Mouse (Mus musculus) CH12.LX (cell line): Measurements from ENCODE around the gene Rcan1. TPM values are rescaled to one million over a fixed set of nuclear protein-coding genes. Genes with fewer than 3 reads are reported as not detected.

ENCODE experiments used
- DNase-seq: peaks from one replicate; pipeline ENCODE4 v3.0.0-alpha.2; 2013; ENCODE audit errors: extremely low read depth
- H3K27ac ChIP-seq: 2 replicates; pipeline ENCODE4 v1.5.1; 2012; ENCODE audit warnings: low read depth, mild to moderate bottlenecking, control low read depth, moderate library complexity; ENCODE audit not compliant: insufficient read depth
- H3K27me3 ChIP-seq: replicated peaks from 2 replicates; pipeline ENCODE3; 2012; ENCODE audit warnings: inconsistent platforms
- H3K36me3 ChIP-seq, 2 experiments: replicated peaks in 1 of 2; 2 replicates each; pipeline versions ENCODE3 to v1.6.1; 2012; ENCODE audit warnings: inconsistent platforms in 1 of 2, low read length in 1 of 2, mild to moderate bottlenecking in 1 of 2, mixed read lengths in 1 of 2, moderate library complexity in 1 of 2; ENCODE audit not compliant: control insufficient read depth in 1 of 2, insufficient read depth in 1 of 2
- H3K4me1 ChIP-seq, 2 experiments: 2 replicates each; pipeline ENCODE4 v1.6.1; 2012; ENCODE audit warnings: inconsistent platforms in 1 of 2, moderate library complexity in 1 of 2; ENCODE audit not compliant: insufficient read depth in 2 of 2, control insufficient read depth in 1 of 2
- H3K4me2 ChIP-seq: 2 replicates; pipeline ENCODE4 v1.6.1; 2012; ENCODE audit warnings: low read depth, mild to moderate bottlenecking, control low read depth; ENCODE audit not compliant: poor library complexity, insufficient read depth, severe bottlenecking
- H3K4me3 ChIP-seq, 3 experiments: fragments of 150-350 bp in 1 of 3; sonication (generic) in 1 of 3; replicated peaks in 1 of 3; 2 replicates each; pipeline versions ENCODE3 to v1.5.1; 2011 to 2012; ENCODE audit warnings: low read depth in 2 of 3, low read length in 2 of 3, mild to moderate bottlenecking in 2 of 3, moderate library complexity in 2 of 3, control low read depth in 1 of 3, improper control_type of control experiment in 1 of 3, inconsistent platforms in 1 of 3, mixed read lengths in 1 of 3; ENCODE audit not compliant: poor library complexity in 1 of 3
- H3K79me2 ChIP-seq: replicated peaks from 2 replicates; pipeline ENCODE4 v1.6.1; 2012; ENCODE audit warnings: mild to moderate bottlenecking, moderate library complexity; ENCODE audit not compliant: control insufficient read depth, poor library complexity, insufficient read depth, severe bottlenecking; ENCODE audit errors: extremely low read depth
- H3K9ac ChIP-seq: 2 replicates; pipeline ENCODE4 v1.6.1; 2012; ENCODE audit warnings: low read depth, mild to moderate bottlenecking, control low read depth, moderate library complexity; ENCODE audit not compliant: insufficient read depth
- H3K9me3 ChIP-seq: replicated peaks from 2 replicates; pipeline ENCODE3; 2012; ENCODE audit warnings: low read length, inconsistent platforms, mixed read lengths
- CHD1 ChIP-seq: IDR thresholded peaks from 2 replicates; pipeline ENCODE4 v1.6.1; 2012; ENCODE audit warnings: low read depth, low read length, improper control_type of control experiment, inconsistent platforms
- CHD2 ChIP-seq: IDR thresholded peaks from 2 replicates; pipeline ENCODE4 v1.6.1; 2011; ENCODE audit warnings: low read length, improper control_type of control experiment
- E2F4 ChIP-seq: IDR thresholded peaks from 2 replicates; pipeline ENCODE4 v1.6.1; 2011; ENCODE audit warnings: low read depth, low read length, improper control_type of control experiment; ENCODE audit not compliant: insufficient replicate concordance
- ELF1 ChIP-seq: IDR thresholded peaks from 2 replicates; pipeline ENCODE4 v1.6.1; 2014; ENCODE audit warnings: low read depth, mild to moderate bottlenecking, inconsistent platforms, low read length, improper control_type of control experiment
- ETS1 ChIP-seq: conservative IDR thresholded peaks from 2 replicates; pipeline ENCODE4 v1.6.1; 2012; ENCODE audit warnings: low read depth, mild to moderate bottlenecking, inconsistent platforms, low read length, improper control_type of control experiment, moderate library complexity
- GABPA ChIP-seq: IDR thresholded peaks from 2 replicates; pipeline ENCODE4 v1.6.1; 2012; ENCODE audit warnings: low read depth, low read length, improper control_type of control experiment, inconsistent platforms; ENCODE audit not compliant: insufficient replicate concordance
- MAX ChIP-seq: IDR thresholded peaks from 2 replicates; pipeline ENCODE4 v1.6.1; 2011; ENCODE audit warnings: low read length, improper control_type of control experiment
- MEF2A ChIP-seq: IDR thresholded peaks from 2 replicates; pipeline ENCODE4 v1.6.1; 2014; ENCODE audit warnings: low read depth, mild to moderate bottlenecking, inconsistent platforms, low read length, improper control_type of control experiment, borderline replicate concordance
- MXI1 ChIP-seq: IDR thresholded peaks from 2 replicates; pipeline ENCODE4 v1.6.1; 2011; ENCODE audit warnings: mild to moderate bottlenecking, low read depth, low read length, improper control_type of control experiment
- MYC ChIP-seq: IDR thresholded peaks from 2 replicates; pipeline ENCODE4 v1.6.1; 2011; ENCODE audit warnings: low read depth, mild to moderate bottlenecking, improper control_type of control experiment, low read length
- NELFE ChIP-seq: IDR thresholded peaks from 2 replicates; pipeline ENCODE4 v1.6.1; 2011; ENCODE audit warnings: low read depth, low read length, improper control_type of control experiment
- NRF1 ChIP-seq: IDR thresholded peaks from 2 replicates; pipeline ENCODE4 v1.6.1; 2014; ENCODE audit warnings: low read depth, mild to moderate bottlenecking, inconsistent platforms, low read length, improper control_type of control experiment, moderate library complexity
- POLR2A ChIP-seq: IDR thresholded peaks from 2 replicates; pipeline ENCODE4 v1.6.1; 2011; ENCODE audit warnings: low read depth, mild to moderate bottlenecking, improper control_type of control experiment, low read length
- POLR2AphosphoS2 ChIP-seq: IDR thresholded peaks from 2 replicates; pipeline ENCODE4 v1.6.1; 2011; ENCODE audit warnings: low read depth, low read length, improper control_type of control experiment
- SMC3 ChIP-seq: IDR thresholded peaks from 2 replicates; pipeline ENCODE4 v1.6.1; 2011; ENCODE audit warnings: low read depth, low read length, improper control_type of control experiment
- TCF12 ChIP-seq: IDR thresholded peaks from 2 replicates; pipeline ENCODE4 v1.6.1; 2014; ENCODE audit warnings: low read depth, mild to moderate bottlenecking, inconsistent platforms, low read length, improper control_type of control experiment
- UBTF ChIP-seq: IDR thresholded peaks from 2 replicates; pipeline ENCODE4 v1.6.1; 2012; ENCODE audit warnings: low read depth, mild to moderate bottlenecking, inconsistent platforms, low read length, improper control_type of control experiment, moderate library complexity
- USF2 ChIP-seq: conservative IDR thresholded peaks from 2 replicates; pipeline ENCODE4 v1.6.1; 2011; ENCODE audit warnings: low read depth, low read length, improper control_type of control experiment
- ZKSCAN1 ChIP-seq: IDR thresholded peaks from 2 replicates; pipeline ENCODE4 v1.6.1; 2012; ENCODE audit warnings: low read depth, inconsistent platforms, low read length, improper control_type of control experiment, borderline replicate concordance
- ZMIZ1 ChIP-seq: IDR thresholded peaks from 2 replicates; pipeline ENCODE4 v1.6.1; 2012; ENCODE audit warnings: low read depth, mild to moderate bottlenecking, inconsistent platforms, low read length, improper control_type of control experiment
- dilution Hi-C: fragments of 300-500 bp; cut with MboI; formaldehyde crosslinking; loops from 2 replicates; pipeline ENCODE4 v1.14.3; 2020; ENCODE audit warnings: low sequenced_read_pairs; ENCODE audit not compliant: extremely low pct_unique_long_range_greater_than_20kb, extremely low pct_ligation_motif_present
- in situ Hi-C: fragments of 300-500 bp; cut with MboI; formaldehyde crosslinking; loops from 3 replicates; pipeline ENCODE4 v1.14.3; 2019; ENCODE audit warnings: low sequenced_read_pairs, low pct_ligation_motif_present, low pct_unique_long_range_greater_than_20kb, mixed read lengths
- polyA plus RNA-seq: library from polyadenylated mRNA; unstranded; fragments of >175 nt; gene quantifications from 2 replicates; pipeline ENCODE4 v1.2.1, GENCODE M21; 2012; ENCODE audit warnings: low read depth; ENCODE audit not compliant: insufficient read length
- total RNA-seq, 2 experiments: library from RNA; depleted of rRNA; stranded (reverse); fragments of 300-350 nt in 1 of 2; fragments of >200 nt in 1 of 2; gene quantifications; 2 replicates each; pipeline ENCODE4 v1.2.3; 2012 to 2014

The Rcan1 gene
- total and polyA plus RNA-seq, 3 experiments, result 10.0 to 15.3 (median 12.4) TPM

DNA sequence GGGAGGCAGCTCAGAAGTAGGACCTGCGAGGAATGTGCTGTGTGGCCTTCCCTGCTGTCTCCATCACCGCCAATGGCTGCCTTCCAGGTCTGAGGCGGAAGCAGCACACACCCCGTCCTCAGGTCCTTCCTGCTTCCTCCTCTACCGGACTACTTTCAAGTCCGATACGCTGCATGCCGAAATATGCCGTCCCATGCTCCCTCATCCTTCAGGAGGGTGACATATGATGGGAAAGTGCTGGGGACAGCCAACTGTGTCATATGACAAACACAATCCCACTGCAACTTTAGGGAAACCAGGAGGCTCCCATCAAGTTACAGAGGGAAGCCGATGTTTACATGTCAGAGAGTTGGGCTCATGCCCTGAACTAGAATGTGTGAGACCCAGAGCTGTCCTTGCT is 67.6 kb downstream of the Rcan1 start:
- no peaks in the 10 kb centered on the region for H3K27me3 ChIP-seq
- peaks cover 3 to 36% of the 10 kb centered on the region in 2 experiments; a peak in 2 of 4 replicates for H3K4me1 ChIP-seq
- H3K9me3 ChIP-seq, result no peaks in the 10 kb centered on the region
- H3K9ac ChIP-seq, result no peak overlapping the region
- no peaks in the 10 kb centered on the region for H3K79me2 ChIP-seq
- dilution Hi-C loops, result no loop called here
- H3K4me2 ChIP-seq, result no peak overlapping the region
- no peaks in the 10 kb centered on the region for H3K36me3 ChIP-seq
- no peak for TF ChIP-seq NELFE
- in situ Hi-C loops, result no loop called here
- no peak overlapping the region for H3K4me3 ChIP-seq
- no peak for DNase-seq
- H3K27ac ChIP-seq, result no peak overlapping the region

GRCm38 (mm10) chr16:92402216-92402615 is 68.5 kb downstream of the Rcan1 start:
- Histone ChIP-seq H3K4me2 (no peak overlapping the region), H3K79me2 (no peaks in the 10 kb centered on the region), H3K4me1 (peaks cover 3 to 36% of the 10 kb centered on the region in 2 experiments; a peak in 2 of 4 replicates), H3K27me3 (no peaks in the 10 kb centered on the region), H3K36me3 (no peaks in the 10 kb centered on the region), H3K9ac (no peak overlapping the region), H3K9me3 (no peaks in the 10 kb centered on the region), H3K27ac (no peak overlapping the region), H3K4me3 (no peak overlapping the region)
- dilution Hi-C loops (no loop called here), in situ Hi-C loops (no loop called here)
- TF ChIP-seq CHD2 (no peak), MXI1 (no peak), ZKSCAN1 (no peak), POLR2AphosphoS2 (no peak), CHD1 (no peak), E2F4 (no peak), ETS1 (no peak), MAX (no peak), TCF12 (no peak), ELF1 (no peak), MYC (no peak), ZMIZ1 (no peak), USF2 (no peak), NRF1 (no peak), MEF2A (no peak), UBTF (no peak), GABPA (no peak), POLR2A (no peak), SMC3 (no peak), NELFE (no peak)
- DNase-seq, result no peak
